Mouse (Mus musculus): ENCODE data around the gene Cit.

GRCm38 (mm10) chr5:115909106-115909505 is 64.0 kb downstream of the Cit start:
- TF ChIP-seq POLR2A (IDR thresholded peaks at IDR 0.05; ENCODE audit: insufficient read depth, low read depth, low read length) (no peak), CTCF (IDR thresholded peaks at IDR 0.05) (no peak), EP300 (IDR thresholded peaks at IDR 0.05; ENCODE audit: insufficient read depth, low read depth, low read length) (no peak)

Data from heart, adult 2 months (tissue).